Mouse (Mus musculus) urinary bladder, postnatal 25 days (tissue): Measurements from ENCODE around the gene Cirbp.

Experiments
- DNase-seq: peaks from one replicate; pipeline ENCODE4 v3.0.0; 2022; ENCODE audit warnings: low spot score

Gene Cirbp

DNA sequence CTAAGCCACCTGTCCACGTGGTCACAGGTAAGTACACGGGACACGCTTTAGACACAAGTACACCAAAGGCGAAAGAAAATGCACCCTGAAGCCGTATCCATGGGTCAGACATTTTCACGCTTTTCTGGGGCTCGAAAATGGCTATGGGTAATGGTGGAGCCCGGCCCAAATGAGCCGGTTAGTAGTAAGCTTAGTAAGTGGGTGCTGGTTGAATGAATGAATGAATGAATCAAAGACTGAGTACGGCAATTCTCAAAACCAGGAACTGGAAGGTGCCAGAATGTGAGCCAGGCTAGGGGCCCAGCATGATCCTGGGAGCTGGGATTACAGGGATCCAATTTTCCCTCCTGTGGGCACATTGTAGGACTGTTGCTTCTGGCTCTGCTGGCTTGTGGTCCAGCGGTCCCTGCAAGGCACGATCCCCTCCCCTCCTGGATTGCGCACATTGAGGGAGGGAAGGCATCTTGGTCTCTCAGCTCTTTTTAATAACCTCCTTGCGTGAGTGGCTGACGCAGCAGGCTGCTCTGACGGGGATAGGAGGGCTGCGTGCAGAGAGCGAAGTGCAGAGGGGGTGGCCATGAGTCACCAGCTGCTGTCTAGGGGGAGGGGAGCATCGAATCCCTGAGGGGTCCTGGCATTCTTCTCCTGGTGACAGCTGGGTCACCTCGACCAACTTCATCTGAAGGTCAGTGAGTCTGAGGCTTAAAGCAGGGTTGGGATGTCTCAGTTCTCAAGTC, at the start of gene Cirbp:
Gene Cirbp, plus strand, starts transcription at position 594 of the 737 bp plus-strand sequence.
- DNase-seq: no peak

GRCm38 (mm10) chr10:80116563-80116926, 49.2 kb upstream of the Cirbp start:
- DNase-seq: no peak

DNA sequence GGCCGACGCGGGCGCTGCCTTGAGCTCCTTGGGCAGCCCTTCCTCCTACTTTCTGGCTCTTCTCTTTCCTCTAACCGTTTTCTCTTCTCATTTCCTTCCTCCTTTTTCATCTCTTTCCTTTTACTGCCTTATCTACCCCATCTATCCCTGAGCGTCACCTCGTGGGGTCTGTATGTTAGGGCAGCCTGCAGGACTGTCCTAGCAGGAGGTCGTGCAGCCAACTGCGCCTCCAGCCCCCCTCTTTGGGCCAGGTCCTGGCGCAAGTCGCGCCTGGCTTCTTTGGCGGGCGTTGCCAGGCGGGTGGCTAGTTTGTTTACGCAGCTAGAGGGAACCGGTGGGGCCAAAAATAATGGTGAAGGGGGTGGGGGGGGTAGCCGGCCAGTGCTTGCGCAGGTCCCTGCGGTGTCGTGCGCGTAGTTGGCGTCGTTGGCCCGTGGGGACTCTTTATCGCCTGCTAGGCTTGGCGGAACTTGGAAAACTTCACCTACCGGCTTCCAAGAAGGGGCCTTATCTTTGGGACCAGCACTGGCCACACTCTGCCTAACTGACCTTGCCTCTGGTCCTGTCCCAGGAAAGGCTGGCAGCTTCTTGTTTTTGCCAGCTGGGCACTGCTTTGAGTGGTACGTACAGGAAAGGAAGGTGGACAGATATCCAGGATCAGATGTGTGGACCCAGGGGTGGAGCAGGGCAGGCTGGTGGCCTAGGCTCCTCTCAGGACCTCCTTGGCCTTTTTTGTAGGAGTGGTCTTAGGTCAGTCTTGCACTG, 48.7 kb upstream of the Cirbp start:
- no peak for DNase-seq

- DNase-seq: no peak
These were observed 48.0 kb upstream of the Cirbp start for GRCm38 (mm10) chr10:80117736-80118135.

GRCm38 (mm10) chr10:80118552-80118951, 47.2 kb upstream of the Cirbp start:
- no peak for DNase-seq

- no peak for DNase-seq
These were observed 45.6 kb upstream of the Cirbp start for GRCm38 (mm10) chr10:80120146-80120545.

GRCm38 (mm10) chr10:80121639-80122038, 44.1 kb upstream of the Cirbp start:
- DNase-seq: no peak

DNA sequence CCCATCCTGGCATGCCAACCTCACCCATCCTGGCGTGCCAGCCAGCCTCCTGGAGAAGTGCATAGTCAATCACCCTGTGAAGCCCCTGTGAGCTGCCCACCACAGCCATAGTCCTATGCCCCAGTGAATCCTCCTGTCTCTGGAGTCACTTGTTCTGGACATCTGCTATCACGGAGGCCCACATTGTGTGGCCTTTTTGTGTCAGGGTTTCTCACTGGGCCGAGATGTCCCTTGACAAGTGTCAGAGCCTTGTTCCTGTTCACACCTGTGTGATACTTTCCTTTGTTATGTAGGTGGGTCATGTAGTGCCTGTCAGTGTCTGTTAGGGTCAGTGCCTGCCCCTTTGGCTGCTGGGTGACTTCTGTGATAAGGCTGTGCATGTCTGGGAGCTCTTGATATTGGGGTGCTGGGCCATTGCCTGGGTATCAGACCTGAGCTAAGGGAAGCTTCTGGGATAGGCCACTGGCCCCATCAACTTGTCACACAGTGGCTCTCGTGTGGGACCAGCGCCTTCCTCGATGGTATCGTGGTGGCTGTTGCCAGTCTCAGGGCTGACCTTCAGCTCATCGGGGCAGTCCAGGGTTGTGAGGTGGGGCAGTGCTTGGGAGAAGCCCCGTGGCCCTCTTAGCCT, 41.7 kb upstream of the Cirbp start:
- DNase-seq: no peak

DNA sequence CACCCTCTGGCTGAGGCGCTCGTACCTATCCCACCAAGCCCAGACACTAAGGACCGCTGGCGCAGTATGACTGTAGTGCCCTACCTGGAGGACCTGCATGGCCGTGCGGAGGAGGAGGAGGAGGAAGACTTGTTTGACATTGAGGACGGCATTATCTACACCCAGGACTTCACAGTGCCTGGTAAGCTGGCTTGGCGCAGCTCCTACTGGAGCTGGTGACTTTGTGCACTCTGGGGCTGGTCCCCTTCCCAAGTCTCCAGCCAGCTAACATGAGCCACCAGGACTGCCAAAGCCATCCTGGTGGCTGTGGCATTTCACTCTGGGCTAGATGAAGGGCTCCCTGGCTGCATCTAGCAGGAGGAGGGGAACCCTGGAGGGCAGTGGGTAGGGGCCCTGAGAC, 37.9 kb upstream of the Cirbp start:
- no peak for DNase-seq

GRCm38 (mm10) chr10:80129846-80130245, 35.9 kb upstream of the Cirbp start:
- no peak for DNase-seq

DNA sequence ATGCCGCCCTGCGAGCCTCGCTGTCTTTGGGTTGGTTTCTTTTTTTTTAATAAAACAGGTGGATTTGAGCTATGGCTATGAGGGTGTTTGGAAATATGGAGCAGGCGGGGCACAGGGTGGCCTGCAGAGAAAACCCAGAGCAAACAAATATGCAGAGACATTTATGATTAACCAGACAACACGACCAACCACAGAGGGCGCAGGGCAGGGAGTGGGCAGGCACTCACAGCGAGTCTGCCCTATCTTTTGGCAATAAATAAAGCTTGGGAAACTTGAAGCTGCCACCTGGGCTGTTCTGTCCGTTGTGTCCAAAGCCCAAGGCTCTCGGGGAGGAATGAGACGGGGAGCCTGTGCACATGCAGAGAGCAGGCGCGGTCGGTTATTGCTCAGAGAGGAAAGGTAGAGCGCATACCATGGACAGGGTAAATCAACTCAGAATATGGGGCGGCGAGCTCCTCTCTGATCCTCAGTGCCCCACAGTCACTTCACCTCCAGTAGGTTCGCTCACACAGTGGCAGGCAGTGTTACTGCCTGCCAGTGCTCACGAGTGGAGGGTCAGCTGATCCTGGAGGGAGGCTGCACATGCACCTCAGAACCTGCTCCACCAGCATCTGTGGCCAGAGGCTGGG, 35.3 kb upstream of the Cirbp start:
- DNase-seq: no peak

- DNase-seq: no peak
These were observed 34.4 kb upstream of the Cirbp start for GRCm38 (mm10) chr10:80131316-80131951.

GRCm38 (mm10) chr10:80131952-80132350, 33.8 kb upstream of the Cirbp start:
- no peak for DNase-seq

DNA sequence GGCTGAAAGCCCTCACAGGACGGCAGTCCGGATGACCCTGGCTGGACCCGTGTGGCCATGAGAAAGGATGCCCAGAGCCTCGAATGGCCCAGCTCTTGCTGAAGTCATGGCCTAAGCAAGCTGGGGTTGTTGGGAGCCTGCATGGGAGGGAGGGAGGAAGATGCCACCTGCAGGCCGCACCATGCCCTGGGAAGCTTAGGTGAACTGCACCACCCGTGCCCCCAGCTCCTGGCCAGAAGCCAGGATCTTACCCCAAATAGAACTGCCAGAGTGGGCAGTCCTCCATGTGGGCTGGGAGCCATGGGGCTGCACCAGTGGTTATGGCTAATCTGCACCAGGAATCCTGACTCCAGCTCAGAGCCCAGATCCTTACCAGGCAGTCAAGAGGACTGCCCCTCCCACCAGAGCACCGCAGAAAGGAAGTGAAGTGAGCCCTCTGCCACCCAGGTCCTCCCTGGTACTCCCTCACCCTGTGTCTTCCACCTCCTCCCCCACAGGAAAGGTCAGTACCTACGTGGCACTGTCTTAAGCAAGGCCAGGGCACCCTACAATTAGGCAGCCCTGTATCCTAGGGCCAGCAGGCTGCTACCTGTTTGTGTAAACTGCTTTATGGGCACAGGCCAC, 32.4 kb upstream of the Cirbp start:
- no peak for DNase-seq

DNA sequence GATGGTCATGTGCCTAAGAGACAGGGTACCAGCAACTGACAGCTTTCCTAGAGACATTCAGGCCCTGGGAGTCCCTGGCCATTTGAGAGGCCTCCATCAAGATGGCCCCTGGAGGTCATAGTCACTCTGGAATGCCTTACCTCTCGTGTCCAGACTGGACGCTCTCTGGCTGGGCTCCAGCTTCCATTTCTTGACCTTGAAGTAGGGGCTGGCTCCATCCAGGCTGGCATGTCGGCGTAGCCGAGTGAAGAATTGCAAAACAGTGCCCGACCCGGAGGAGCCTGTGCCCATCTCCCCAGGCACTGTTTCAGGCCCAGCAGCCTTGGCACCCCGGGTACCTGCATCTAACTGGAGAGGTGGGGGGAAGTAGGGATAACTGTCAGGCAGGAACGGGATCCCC, 31.4 kb upstream of the Cirbp start:
- DNase-seq: no peak

- DNase-seq: no peak
These were observed 30.6 kb upstream of the Cirbp start for GRCm38 (mm10) chr10:80135161-80135560.

GRCm38 (mm10) chr10:80135641-80136040, 30.1 kb upstream of the Cirbp start:
- no peak for DNase-seq

DNA sequence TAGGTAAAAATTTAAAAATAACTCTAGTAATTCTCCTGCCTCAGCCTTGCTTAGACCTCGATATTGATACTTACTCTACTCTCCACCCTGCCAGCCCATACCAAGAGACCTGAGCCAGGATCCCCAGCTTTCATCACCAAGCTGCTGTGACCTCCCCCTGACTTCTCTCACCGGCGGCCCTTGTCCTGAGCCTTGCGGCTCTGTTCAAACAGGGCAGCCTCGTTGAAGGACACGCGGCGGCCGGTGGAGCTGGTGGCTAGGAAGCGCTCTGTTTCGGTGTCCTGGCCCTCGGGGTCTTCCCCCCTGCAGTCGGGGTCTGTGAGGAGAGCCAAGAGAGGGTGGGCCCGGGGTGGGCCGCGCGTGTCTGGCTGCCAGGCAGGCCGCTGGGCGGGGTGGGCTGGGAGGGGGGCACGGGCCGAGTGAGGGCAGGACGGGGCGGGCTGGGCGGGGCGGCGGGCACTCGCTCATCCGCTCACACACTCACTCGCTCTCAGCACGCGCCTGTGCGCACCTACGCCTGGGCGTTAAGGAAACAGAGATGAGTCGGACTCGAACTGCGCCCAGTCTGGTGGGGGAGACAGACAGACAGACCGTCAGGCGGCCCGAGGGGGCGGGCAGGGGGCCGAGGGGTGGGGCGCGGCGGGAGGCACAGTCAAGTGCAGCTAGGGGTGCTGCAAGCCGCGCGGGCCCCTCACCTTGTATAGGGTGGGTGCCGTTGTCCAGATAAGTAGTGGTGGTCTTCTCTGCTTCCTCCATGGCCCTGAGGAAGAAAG, 29.4 kb upstream of the Cirbp start:
- DNase-seq: no peak

DNA sequence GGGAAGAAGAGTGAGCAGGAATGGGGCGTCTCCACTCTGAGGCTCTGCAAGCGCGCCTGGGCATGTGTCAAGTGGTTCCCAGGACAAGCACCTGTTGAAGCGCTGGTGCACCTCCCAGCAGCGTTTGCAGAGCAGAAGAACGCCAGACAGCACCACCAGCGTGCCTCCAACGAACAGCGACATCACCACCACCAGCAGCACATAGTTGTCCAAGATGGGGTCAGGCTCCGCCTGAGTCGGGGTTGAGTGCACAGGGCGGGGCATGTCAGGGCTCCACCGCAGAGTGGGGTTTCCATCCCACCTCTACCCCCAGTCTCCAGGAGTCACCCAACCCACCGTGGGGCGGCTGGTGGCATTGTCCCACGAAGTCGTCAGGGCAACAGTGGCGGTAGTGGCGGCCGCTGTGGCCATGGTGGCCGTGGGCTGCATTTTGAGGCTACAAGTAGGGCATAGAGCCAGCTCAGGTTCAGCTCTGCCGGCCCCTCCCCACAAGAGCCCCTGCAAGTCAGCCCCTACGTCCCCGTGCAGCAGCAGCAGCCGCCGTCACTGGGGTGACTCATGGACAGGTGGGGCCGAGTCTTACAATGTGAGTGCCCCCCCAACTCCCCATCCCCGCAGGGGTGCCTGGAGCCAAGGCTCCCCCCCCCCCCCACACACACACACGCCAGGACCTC, 28.7 kb upstream of the Cirbp start:
- no peak for DNase-seq
